Mouse (Mus musculus) C2C12 (cell line): ENCODE results near the gene Pappa2.

Experiments
- CTCF ChIP-seq: IDR thresholded peaks from one replicate; pipeline ENCODE4 v1.5.1; 2011; ENCODE audit not compliant: control insufficient read depth, insufficient read depth, insufficient read length
- MAX ChIP-seq: IDR thresholded peaks from one replicate; pipeline ENCODE4 v1.6.1; 2011; ENCODE audit warnings: mild to moderate bottlenecking, control low read depth
- MYOD1 ChIP-seq: IDR thresholded peaks from one replicate; pipeline ENCODE4 v1.6.1; 2011; ENCODE audit warnings: low read depth; ENCODE audit not compliant: control insufficient read depth, insufficient read length
- MYOG ChIP-seq: IDR thresholded peaks from one replicate; pipeline ENCODE4 v1.6.1; 2011; ENCODE audit not compliant: control insufficient read depth, insufficient read length; ENCODE audit errors: extremely low read depth
- USF1 ChIP-seq: IDR thresholded peaks from one replicate; pipeline ENCODE4 v1.6.1; 2011; ENCODE audit warnings: low read depth, mild to moderate bottlenecking, control low read depth, moderate library complexity

DNA sequence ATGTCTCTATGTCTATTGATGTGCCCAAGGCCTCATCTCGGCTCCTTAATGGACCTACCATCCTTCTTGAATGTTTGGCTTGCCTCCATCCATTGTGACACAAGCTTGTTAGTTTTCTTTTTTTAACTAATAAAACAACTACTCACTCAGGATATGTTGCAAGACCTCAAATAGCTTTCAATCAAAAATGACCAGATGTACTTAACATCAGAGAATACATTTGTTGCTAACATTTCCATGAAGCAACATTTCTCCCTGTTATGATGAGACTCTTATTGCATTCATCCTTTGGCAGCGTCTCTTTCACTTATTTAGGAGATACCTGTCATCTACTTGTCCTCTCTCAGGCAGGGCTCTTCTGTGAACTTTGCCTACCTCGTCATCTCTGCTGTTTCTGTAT is 61.4 kb downstream of the Pappa2 start:
- TF ChIP-seq MYOG (no peak), CTCF (no peak), USF1 (no peak), MAX (no peak), MYOD1 (no peak)
